In the genomic region with DNA sequence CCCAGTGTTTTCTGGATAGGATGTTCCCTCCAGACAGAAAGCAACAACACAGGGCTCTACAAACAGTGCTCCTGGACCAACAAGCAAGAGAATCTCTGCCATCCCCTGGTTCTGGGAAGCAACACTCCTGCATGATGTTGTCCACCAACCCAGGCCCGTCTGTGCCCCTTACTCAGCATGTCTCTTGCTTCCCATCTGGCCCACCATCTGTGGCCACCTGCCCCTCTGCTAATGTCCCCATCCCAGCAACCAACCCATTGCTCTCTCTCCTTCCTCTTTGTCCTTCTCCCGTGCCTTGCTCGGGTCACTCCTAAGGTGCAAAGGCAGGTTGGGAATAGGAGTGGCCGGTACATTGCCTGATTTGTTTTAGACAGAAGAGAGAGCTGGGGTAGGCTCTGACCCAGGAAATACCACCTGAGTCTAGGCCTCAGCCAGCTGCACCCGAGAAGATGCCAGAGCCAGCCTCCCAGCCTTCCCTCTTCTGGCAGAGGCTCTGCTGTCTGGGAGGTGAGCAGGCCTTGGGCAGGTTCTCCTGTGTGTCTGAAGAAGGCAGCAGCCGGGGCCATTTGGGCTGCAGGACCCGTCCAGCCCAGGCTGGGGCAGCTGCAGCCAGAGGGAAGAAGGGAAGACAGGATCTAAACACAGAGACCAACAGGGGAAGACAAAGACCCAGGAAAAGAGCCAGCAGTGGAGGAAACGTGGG, we compare ENCODE assay signal across 11 mouse cellular contexts. TPM values are rescaled to one million over a fixed set of nuclear protein-coding genes. Genes with fewer than 3 reads are reported as not detected.
DNase-seq lines count a peak whose midpoint lies in the region; ATAC-seq lines count a peak whose summit lies in the region.
"Had no signal": no experiment of that assay in that cellular context is flagged by ENCODE, and none has a peak within 500 bp of the region (broad histone marks: within the 10 kb centered on the region; RNA-seq: fewer than 3 reads in every experiment).

No protein-coding gene starts in this region.

- no peak overlapping the region for H3K9ac ChIP-seq in embryonic facial prominence, embryonic 15.5 days
- peak overlapping the region; percentile 56 for H3K9ac ChIP-seq in kidney, embryonic 14.5 days (ENCODE audit: low read depth, low read length)
- H3K9ac ChIP-seq in neural tube, embryonic 13.5 days: peak overlapping the region; percentile 86
- H3K9ac ChIP-seq: heart, embryonic 15.5 days had no signal

- no peak for DNase-seq in heart, embryonic 10.5 days (ENCODE audit: low spot score)
- no peak for DNase-seq in heart, postnatal 25 days (ENCODE audit: low spot score)
- DNase-seq in adrenal gland, postnatal 25 days: no peak
- DNase-seq in spleen, postnatal 4 days (ENCODE audit: low spot score in 2 of 2): no peak
- no peak for DNase-seq in ovary, postnatal 36 days (ENCODE audit: low spot score)
- DNase-seq: thymus, adult 2 months had no signal

- intact Hi-C loops in heart, postnatal 25 days (cut with DNase I): loop anchor here (10.0 kb wide), 1 partner anchor 355 kb away; no protein-coding TSS in a partner anchor

- H3K27ac ChIP-seq in heart, embryonic 10.5 days: peak overlapping the region; percentile 43
- H3K27ac ChIP-seq in embryonic facial prominence, embryonic 15.5 days (replicated peaks): no peak overlapping the region
- H3K27ac ChIP-seq in kidney, embryonic 14.5 days (ENCODE audit: low read depth, low read length): peak overlapping the region; percentile 99
- H3K27ac ChIP-seq in neural tube, embryonic 13.5 days (replicated peaks): peak overlapping the region; percentile 96
- H3K27ac ChIP-seq: heart, embryonic 15.5 days had no signal

- H3K9me3 ChIP-seq in heart, embryonic 10.5 days: no peaks in the 10 kb centered on the region
- 0 out of 2 replicates have a peak, but pooled peaks cover 13% of the 10 kb centered on the region for H3K9me3 ChIP-seq in embryonic facial prominence, embryonic 15.5 days (replicated peaks)
- H3K9me3 ChIP-seq in kidney, embryonic 14.5 days (ENCODE audit: control insufficient read depth, low read length): peaks cover 17% of the 10 kb centered on the region
- H3K9me3 ChIP-seq in neural tube, embryonic 13.5 days: no peaks in the 10 kb centered on the region
- H3K9me3 ChIP-seq: heart, embryonic 15.5 days had no signal

- 57% methylated on average over 8 of the region's 8 CpGs for WGBS in heart, embryonic 10.5 days
- WGBS in embryonic facial prominence, embryonic 15.5 days: 57% methylated on average over 8 of the region's 8 CpGs
- 57% methylated on average over 8 of the region's 8 CpGs for WGBS in kidney, embryonic 14.5 days
- WGBS in neural tube, embryonic 13.5 days: 10% methylated on average over 8 of the region's 8 CpGs

- H3K4me1 ChIP-seq in heart, embryonic 10.5 days: peaks cover 22% of the 10 kb centered on the region
- peaks cover 38% of the 10 kb centered on the region for H3K4me1 ChIP-seq in embryonic facial prominence, embryonic 15.5 days
- H3K4me1 ChIP-seq in kidney, embryonic 14.5 days (ENCODE audit: control insufficient read depth, insufficient read depth, low read length): peaks cover 34% of the 10 kb centered on the region
- H3K4me1 ChIP-seq in neural tube, embryonic 13.5 days (replicated peaks): peaks cover 96% of the 10 kb centered on the region

- H3K36me3 ChIP-seq in heart, embryonic 10.5 days: peaks cover 20% of the 10 kb centered on the region
- peaks cover 25% of the 10 kb centered on the region for H3K36me3 ChIP-seq in embryonic facial prominence, embryonic 15.5 days
- H3K36me3 ChIP-seq in kidney, embryonic 14.5 days (ENCODE audit: control insufficient read depth, insufficient read depth, low read length): peaks cover 32% of the 10 kb centered on the region
- H3K36me3 ChIP-seq in neural tube, embryonic 13.5 days: peaks cover 60% of the 10 kb centered on the region
- H3K36me3 ChIP-seq: heart, embryonic 15.5 days had no signal

- ATAC-seq in embryonic facial prominence, embryonic 15.5 days (ENCODE audit: insufficient number of reproducible peaks, low FRiP score, low TSS enrichment, low read depth): no peak
- no peak for ATAC-seq in kidney, embryonic 14.5 days (ENCODE audit: low FRiP score, low TSS enrichment)
- peak; percentile 0 for ATAC-seq in neural tube, embryonic 13.5 days (ENCODE audit: low read depth)

- no peak overlapping the region for H3K4me3 ChIP-seq in heart, embryonic 10.5 days
- no peak overlapping the region for H3K4me3 ChIP-seq in embryonic facial prominence, embryonic 15.5 days (replicated peaks)
- H3K4me3 ChIP-seq in kidney, embryonic 14.5 days (ENCODE audit: low read length): peak overlapping the region; percentile 17
- peak overlapping the region; percentile 46 for H3K4me3 ChIP-seq in neural tube, embryonic 13.5 days
- H3K4me3 ChIP-seq: heart, embryonic 15.5 days had no signal

- H3K4me2 ChIP-seq in embryonic facial prominence, embryonic 15.5 days (replicated peaks): peak overlapping the region; percentile 41; the same call in 1 of the 2 replicates
- H3K4me2 ChIP-seq in kidney, embryonic 14.5 days (replicated peaks; ENCODE audit: low read depth, low read length): peak overlapping the region; percentile 40
- peak overlapping the region; percentile 72 for H3K4me2 ChIP-seq in neural tube, embryonic 13.5 days
- H3K4me2 ChIP-seq: heart, embryonic 15.5 days had no signal

- H3K27me3 ChIP-seq in heart, embryonic 10.5 days (ENCODE audit: insufficient read depth, poor library complexity, severe bottlenecking): peaks cover 59% of the 10 kb centered on the region
- H3K27me3 ChIP-seq in embryonic facial prominence, embryonic 15.5 days: no peaks in the 10 kb centered on the region
- H3K27me3 ChIP-seq in kidney, embryonic 14.5 days (ENCODE audit: control insufficient read depth, insufficient read depth, low read length): no peaks in the 10 kb centered on the region
- H3K27me3 ChIP-seq in neural tube, embryonic 13.5 days: no peaks in the 10 kb centered on the region

RNA-seq across cellular contexts. Expression of a gene that starts 5.5 kb away (rescaled TPM):
- 2.7 and 2.8 TPM in 2 replicates for polyA plus RNA-seq in heart, embryonic 10.5 days (2016; fragmentation: Nextera tagmentation; extraction: Ambion mirVana)
- 1 to 10 TPM; 4.2 to 5.3 TPM for total RNA-seq in heart, postnatal 25 days (2021)
- 20.1 and 20.7 TPM in 2 replicates for polyA plus RNA-seq in embryonic facial prominence, embryonic 15.5 days (2015; fragmentation: Nextera tagmentation; extraction: Ambion mirVana)
- polyA plus RNA-seq in kidney, embryonic 14.5 days (2014; fragmentation: Nextera tagmentation; extraction: Ambion mirVana): 22.1 and 27.9 TPM in 2 replicates
- polyA plus RNA-seq in neural tube, embryonic 13.5 days (2015; fragmentation: Nextera tagmentation; extraction: Ambion mirVana): 37.6 and 44.1 TPM in 2 replicates
- 6.4 and 7.5 TPM in 2 replicates for total RNA-seq in adrenal gland, postnatal 25 days (2021)

RNA-seq across cellular contexts. Expression of a gene that starts 26.2 kb away (rescaled TPM):
- 44.0 and 57.6 TPM in 2 replicates for polyA plus RNA-seq in heart, embryonic 10.5 days (2016; fragmentation: Nextera tagmentation; extraction: Ambion mirVana)
- total RNA-seq in heart, postnatal 25 days (2021): under 1 TPM; 0.16 to 0.45 TPM
- polyA plus RNA-seq in embryonic facial prominence, embryonic 15.5 days (2015; fragmentation: Nextera tagmentation; extraction: Ambion mirVana): 41.7 TPM in 2 replicates
- 48.9 and 51.4 TPM in 2 replicates for polyA plus RNA-seq in kidney, embryonic 14.5 days (2014; fragmentation: Nextera tagmentation; extraction: Ambion mirVana)
- polyA plus RNA-seq in neural tube, embryonic 13.5 days (2015; fragmentation: Nextera tagmentation; extraction: Ambion mirVana): 10.9 and 11.9 TPM in 2 replicates
- 2.5 and 3.7 TPM in 2 replicates for total RNA-seq in adrenal gland, postnatal 25 days (2021)

RNA-seq across cellular contexts. Expression of a gene that starts 35.2 kb away (rescaled TPM):
- polyA plus RNA-seq in heart, embryonic 10.5 days (2016; fragmentation: Nextera tagmentation; extraction: Ambion mirVana): 106 and 130 TPM in 2 replicates
- total RNA-seq in heart, postnatal 25 days (2021): 10 to 100 TPM; 80.8 to 81.5 TPM
- 117 and 120 TPM in 2 replicates for polyA plus RNA-seq in embryonic facial prominence, embryonic 15.5 days (2015; fragmentation: Nextera tagmentation; extraction: Ambion mirVana)
- 106 and 120 TPM in 2 replicates for polyA plus RNA-seq in kidney, embryonic 14.5 days (2014; fragmentation: Nextera tagmentation; extraction: Ambion mirVana)
- polyA plus RNA-seq in neural tube, embryonic 13.5 days (2015; fragmentation: Nextera tagmentation; extraction: Ambion mirVana): 210 and 223 TPM in 2 replicates
- 170 and 185 TPM in 2 replicates for total RNA-seq in adrenal gland, postnatal 25 days (2021)

RNA-seq across cellular contexts. Expression of a gene that starts 45.1 kb away (rescaled TPM):
- polyA plus RNA-seq in heart, embryonic 10.5 days (2016; fragmentation: Nextera tagmentation; extraction: Ambion mirVana): 60.0 and 65.8 TPM in 2 replicates
- total RNA-seq in heart, postnatal 25 days (2021): 10 to 100 TPM; 58.9 to 60.3 TPM
- 0.12 TPM in 1 of 2 replicates, not detected in the other for polyA plus RNA-seq in embryonic facial prominence, embryonic 15.5 days (2015; fragmentation: Nextera tagmentation; extraction: Ambion mirVana)
- not detected in 2 replicates for polyA plus RNA-seq in kidney, embryonic 14.5 days (2014; fragmentation: Nextera tagmentation; extraction: Ambion mirVana)
- not detected in 2 replicates for polyA plus RNA-seq in neural tube, embryonic 13.5 days (2015; fragmentation: Nextera tagmentation; extraction: Ambion mirVana)
- total RNA-seq in adrenal gland, postnatal 25 days (2021): not detected in 2 replicates
- polyA plus RNA-seq: limb, embryonic 14.5 days had no signal

Comparison
In these comparisons a context has a peak if more than half of its experiments do, and no peak if none do; other contexts are left out.
1. H3K4me3 ChIP-seq: peak in kidney, embryonic 14.5 days (single experiment) and neural tube, embryonic 13.5 days (single experiment); none in heart, embryonic 10.5 days (single experiment) and embryonic facial prominence, embryonic 15.5 days (single experiment).
2. Peak in every context shown above with its lines, with median percentiles within 50 percentile points of each other: H3K4me2 ChIP-seq.